Mouse (Mus musculus) lung, postnatal 4 days (tissue): ENCODE measurements around the gene AW549877.

Experiments
- DNase-seq, 2 experiments: peaks; one replicate each; pipeline ENCODE4 v3.0.0; 2021

AW549877 gene

GRCm38 (mm10) chr15:3995448-3996266 lies at the start of gene AW549877:
TSS of gene AW549877 (minus strand) at chr15:3995744.
- peak; percentile 99 to 100 for DNase-seq

DNA sequence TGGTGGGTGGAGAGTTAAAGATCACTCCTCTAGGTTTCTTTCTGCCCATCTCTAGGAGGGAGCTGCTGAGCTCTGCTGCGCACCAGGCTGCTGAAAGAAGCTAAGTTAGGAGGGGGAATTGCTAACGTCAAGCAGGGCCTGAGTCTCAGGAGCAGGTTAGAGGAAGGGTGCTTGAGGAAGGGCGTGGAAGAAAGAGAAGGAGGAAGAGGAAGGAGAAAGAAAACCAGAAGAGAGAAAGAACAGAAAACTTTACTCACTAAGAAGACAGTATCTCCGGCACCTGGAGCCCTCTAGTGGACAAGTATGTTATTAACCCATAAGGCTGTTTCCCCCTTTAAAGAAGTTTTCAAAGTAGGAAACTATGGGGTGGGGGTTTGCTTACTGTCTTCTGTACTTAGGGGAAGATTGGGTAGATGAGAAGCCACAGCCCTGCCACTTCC lies 47.5 kb upstream of the AW549877 start:
- peak in 1 of 2 experiments; percentile 36 for DNase-seq

DNA sequence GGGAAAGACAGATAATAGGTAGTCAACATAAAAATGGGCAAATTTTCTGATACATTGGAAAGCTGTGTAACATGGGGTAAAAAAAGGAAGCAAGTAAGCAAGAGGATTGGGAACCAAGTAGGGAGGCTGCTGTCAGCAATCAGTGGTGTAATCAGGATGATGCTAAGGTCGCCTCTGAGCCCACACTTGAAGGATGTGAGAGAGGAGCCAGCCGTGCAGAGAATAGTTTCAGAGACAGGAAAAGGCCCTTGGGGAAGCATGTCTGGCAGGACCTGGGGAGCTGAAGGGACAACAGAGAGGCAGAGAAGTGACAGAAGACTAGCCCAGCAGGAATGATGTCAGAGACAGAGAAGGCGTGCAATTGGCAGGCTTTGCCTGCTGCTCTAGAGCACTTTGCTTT lies 46.9 kb upstream of the AW549877 start:
- DNase-seq: no peak

DNA sequence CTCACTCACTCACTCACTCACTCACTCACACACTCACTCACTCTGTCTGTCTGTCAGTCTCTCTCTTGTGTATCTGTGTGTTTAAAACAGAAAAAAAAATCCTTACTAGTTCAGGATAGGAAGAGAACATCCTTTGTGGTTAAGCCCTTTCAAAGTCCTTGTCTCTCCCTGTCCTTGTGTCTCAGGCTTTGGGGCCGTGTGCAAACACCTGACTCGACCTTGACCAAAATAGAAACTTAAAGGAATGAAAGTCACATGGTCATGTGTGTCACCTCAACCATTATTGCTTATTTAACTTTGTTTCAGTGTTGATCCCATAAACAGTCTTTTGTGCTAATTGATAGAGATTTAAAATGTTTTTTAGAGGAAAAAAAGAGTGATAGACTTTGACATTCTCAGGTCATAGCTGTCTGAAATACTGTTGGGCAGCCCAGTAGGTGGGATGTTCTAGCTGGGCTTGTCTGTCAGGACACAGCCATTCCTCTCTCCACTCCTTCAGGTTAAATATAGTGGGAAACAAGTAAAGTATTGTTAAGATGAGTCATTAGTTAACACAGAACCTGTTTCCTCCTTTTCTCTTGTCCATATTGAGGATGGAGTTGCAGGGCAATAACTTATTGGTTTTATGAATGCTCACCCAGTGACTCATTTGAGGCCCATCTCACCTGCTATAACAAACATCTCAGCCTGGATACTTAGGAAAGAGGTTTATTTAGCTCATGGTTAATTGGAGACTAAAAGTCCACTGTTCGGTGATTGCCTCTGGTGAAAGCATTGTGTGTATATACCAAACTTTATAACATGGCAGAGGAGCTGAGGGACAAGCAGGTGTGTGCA lies 37.8 kb upstream of the AW549877 start:
- DNase-seq: no peak

DNA sequence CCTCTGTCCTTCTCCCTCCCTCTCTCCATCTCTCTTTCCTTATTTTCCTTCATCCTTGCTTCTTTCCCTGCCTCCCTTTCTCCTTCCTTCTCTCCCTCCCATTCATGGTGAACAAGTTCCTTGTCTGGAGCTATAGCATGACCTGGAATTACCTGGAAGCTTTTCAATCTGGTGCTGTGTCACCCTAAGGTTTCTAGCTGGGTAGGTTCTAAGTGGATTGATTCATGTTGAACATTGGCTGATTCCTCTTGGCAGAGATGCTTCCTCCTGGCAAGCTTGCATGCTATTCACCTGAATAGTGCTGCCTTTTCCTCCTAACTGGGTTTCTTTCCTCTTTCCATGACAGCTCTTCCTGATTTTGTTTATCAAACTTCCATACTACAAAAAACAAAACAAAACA lies 33.4 kb upstream of the AW549877 start:
- no peak for DNase-seq

- no peak for DNase-seq
Measured at GRCm38 (mm10) chr15:4028411-4028700, 32.8 kb upstream of the AW549877 start.

GRCm38 (mm10) chr15:4027671-4028410 lies 32.3 kb upstream of the AW549877 start:
- DNase-seq: no peak

DNA sequence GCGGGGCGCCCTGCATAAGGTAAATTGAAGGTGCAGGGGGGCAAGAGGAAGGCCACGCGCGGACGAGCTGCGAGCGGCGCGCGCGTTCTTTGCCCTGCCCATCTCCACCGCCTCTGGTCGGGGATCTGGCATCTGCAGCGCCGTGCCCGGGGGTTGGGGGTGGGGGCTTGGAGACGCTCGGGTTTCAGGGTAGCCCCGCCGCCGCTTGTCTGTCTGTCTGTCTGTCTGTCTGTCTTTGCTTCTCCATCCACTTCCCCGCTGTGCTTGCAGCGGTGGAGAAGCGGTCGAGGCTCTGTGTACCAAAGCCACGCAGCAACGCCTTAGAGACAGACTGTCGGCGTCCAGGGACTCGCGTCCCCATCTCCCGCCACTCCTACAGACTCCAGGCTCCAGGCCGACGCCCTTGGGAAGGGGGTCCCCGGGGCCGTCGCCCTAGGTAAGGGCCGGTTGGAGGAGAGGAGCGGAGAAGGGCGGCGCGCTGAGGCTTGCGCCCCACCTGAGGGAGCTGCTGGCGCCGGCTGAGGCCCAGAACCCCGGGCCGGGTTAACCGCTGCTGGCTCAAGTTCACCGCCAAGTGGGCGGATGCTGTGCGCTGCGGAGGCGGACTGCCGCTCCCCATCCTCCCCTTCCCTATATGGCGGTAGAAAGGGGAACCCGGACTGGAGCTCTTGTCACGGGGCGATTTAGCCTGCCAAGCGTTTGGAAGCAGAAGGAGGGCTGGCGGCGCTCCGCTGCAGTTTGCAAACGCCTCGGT lies 31.5 kb upstream of the AW549877 start:
- peak; percentile 87 to 91 for DNase-seq

DNA sequence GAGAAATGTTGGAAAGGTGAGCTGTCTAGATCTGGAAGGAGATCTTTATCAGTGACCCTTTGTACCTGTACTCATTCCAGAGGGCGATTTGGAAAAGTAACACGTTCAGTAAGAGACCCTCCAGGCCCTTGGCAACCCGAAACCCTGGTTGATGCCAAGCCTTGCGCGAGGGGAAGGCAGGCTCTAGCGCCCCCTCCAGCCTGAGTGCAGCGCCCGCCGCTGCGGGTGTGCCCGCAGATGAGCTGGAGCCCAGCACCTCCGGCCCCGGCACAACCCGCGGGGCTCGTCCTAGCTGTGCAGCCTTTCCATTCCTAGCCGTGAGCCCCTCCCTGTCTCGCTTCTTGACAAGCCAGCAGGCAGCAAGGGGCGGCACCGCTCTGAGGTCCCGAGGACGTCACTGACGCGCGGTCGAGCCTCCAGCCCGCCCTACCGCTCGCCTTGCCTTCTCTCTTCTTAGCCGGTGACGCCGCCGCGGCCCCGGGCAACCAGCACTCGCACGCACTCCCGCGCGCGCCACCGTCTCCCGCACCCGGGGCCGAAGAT lies 30.8 kb upstream of the AW549877 start, which contains the start of gene Oxct1:
Gene Oxct1 (plus strand): TSS at position 153 of the 543 bp plus-strand sequence.
- DNase-seq: peak; percentile 89 to 93

- no peak for DNase-seq
Measured at GRCm38 (mm10) chr15:4025508-4025904, 30.0 kb upstream of the AW549877 start.

GRCm38 (mm10) chr15:4024726-4025507 lies 29.4 kb upstream of the AW549877 start:
- no peak for DNase-seq

- DNase-seq: no peak
Measured at GRCm38 (mm10) chr15:4023747-4024146, 28.2 kb upstream of the AW549877 start.

DNA sequence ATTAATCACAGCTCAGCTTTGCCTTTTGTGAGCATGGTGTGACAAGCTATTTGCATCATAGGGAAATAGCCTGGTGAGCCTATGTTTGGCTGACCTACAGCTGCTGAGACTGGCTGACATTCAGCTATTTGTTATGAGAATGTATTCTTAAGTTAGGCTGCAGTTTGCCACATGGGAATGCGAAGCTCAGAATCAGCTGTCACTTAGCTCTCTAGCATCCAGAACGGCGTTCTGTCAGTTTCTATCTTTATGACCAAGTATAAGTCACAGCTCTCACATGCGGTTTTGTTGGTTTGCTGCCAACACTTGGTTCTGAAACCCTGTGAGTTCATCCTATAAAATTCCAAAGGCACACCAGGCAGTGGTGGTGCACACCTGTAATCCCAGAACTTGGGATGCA lies 25.2 kb upstream of the AW549877 start:
- DNase-seq: no peak

DNA sequence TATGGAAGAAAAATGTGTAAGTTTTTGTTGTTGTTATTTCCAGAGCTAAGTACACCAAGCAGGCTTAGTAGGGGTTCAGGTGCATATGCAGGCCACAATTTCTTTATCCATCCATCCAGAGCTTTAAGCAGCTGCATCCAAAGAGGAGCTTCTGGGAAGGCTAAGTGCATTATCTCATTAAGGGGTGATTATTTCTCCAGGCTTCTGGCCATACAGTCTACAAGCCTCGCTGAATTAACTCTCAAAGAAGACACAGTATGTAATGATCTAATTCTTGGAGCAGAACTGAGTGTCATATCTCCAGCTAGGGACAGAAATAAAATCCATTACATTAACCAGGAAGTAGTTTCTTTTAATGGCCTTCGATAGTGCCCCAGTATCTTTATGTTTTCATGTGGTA lies 18.3 kb upstream of the AW549877 start:
- DNase-seq: no peak

DNA sequence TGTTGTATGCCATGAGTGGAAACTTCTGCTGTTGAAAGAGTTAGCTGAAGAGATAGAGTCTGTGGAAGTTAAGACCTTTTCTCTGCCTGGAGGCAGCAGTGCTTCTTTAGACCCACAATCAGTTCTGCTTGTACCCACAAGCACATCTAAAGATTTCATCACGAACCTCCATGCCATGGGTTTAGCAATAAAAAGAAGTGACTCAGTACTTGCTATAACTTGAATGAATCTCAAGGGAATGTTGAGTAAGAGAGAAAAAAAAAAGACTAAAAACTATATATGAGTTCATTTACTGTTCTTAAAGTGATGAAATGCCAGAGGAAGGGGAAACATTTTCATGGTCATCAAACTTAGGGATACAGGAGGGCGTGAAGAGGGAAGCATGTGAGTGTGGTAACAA lies 5.0 kb upstream of the AW549877 start:
- DNase-seq: no peak

GRCm38 (mm10) chr15:3999144-3999543 lies 3.6 kb upstream of the AW549877 start:
- DNase-seq: no peak

DNA sequence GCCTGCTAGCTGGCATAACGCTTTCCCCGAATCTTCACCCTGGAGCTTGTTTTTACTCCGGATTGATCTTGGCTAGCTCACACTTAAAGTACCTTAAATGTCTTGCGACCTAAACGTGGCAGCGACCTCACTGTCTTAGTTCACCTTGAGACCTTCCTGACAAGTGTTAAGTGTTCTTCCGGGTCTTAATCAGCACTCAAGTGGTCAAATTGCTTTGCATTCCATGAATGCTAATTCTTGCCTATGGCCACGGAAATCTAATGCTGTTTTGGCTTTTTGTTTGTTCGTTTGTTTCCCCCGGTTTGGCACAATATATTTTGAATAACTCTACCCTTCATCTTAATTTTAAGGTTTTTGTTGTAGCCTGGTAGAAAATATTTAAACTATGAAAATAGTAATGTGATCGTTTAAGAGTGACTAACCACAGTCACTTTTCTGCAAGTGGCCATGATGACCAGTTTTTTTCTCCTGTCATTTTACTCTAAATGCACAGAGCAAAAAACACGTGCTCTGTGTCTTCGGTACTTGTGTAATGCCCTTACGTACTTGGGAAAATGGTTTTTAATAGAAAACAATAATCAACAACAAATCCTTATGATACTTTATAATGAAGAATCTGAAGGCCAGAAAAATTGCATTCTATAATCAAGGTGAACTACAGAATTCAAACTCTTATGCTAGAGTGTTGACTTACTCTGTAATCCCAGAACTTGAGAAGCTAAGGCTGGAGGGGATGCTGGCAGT lies 895 bp upstream of the AW549877 start:
- DNase-seq: no peak

GRCm38 (mm10) chr15:3994852-3995447 lies 594 bp downstream of the AW549877 start:
- no peak for DNase-seq

- DNase-seq: peak in 1 of 2 experiments; percentile 58
Measured at GRCm38 (mm10) chr15:3987981-3988380, 7.6 kb downstream of the AW549877 start.

DNA sequence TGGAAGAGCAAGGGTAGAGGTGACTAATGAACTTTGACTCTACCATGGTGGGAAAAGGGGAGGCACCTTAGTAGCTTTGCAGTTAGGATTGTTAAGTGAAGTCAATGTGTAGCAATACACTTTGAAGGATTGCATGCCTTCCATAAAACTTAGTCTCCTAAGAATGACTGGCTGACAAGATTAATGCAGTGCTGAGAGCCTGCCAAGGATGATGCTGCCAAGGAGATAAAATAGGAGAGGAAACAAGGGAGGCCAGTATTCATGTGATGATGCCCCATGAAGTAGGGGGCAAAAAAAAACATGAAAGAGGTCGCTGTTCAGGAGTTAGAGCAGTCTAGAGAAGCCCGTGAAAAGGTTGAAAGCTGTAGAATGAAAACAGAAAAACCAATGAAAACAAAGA lies 10.7 kb downstream of the AW549877 start:
- no peak for DNase-seq
